Mouse (Mus musculus) layer of hippocampus, adult 9-11 months (tissue): ENCODE measurements around the gene Adat1.
A peak's percentile ranks its signal among the peaks of the same experiment; 100 is the strongest.
"Not testable (repeated sequence)": the region's sequence is repeated elsewhere in the genome, so short reads cannot be mapped to it uniquely, and the experiment has no call there.

Experiments
- DNase-seq: peaks from one replicate; pipeline ENCODE4 v3.0.0; 2022

The Adat1 gene

GRCm38 (mm10) chr8:111938076-111938985 is 53.8 kb downstream of the Adat1 start:
- DNase-seq = not testable (repeated sequence)

- no peak for DNase-seq
Observed at GRCm38 (mm10) chr8:111937184-111937583, 54.9 kb downstream of the Adat1 start.

DNA sequence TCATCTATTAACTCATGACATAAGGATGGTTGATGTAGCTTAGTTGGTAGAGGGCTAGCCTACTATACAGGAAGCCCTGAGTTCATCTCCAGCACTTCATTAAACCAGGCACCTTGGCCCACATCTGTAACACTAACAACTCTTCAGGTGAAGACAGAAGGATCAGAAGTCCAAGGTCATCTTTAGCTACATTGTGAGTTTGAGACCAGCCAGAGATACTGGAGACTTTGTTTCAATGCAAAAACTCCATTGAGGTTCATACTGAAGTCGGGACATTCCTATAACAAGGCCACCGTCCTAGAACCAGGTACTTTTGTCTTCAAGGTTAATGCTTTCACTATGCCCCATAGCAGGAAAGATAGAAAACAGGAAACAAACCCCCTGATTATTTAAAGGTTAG is 57.9 kb downstream of the Adat1 start:
- DNase-seq = no peak

GRCm38 (mm10) chr8:111933348-111934076 is 58.6 kb downstream of the Adat1 start, which contains the start of gene Tmem231:
Gene Tmem231, minus strand, starts transcription at chr8:111933881.
- peak; percentile 94 for DNase-seq

- peak; percentile 25 for DNase-seq
Observed at GRCm38 (mm10) chr8:111932580-111933336, 59.3 kb downstream of the Adat1 start.

DNA sequence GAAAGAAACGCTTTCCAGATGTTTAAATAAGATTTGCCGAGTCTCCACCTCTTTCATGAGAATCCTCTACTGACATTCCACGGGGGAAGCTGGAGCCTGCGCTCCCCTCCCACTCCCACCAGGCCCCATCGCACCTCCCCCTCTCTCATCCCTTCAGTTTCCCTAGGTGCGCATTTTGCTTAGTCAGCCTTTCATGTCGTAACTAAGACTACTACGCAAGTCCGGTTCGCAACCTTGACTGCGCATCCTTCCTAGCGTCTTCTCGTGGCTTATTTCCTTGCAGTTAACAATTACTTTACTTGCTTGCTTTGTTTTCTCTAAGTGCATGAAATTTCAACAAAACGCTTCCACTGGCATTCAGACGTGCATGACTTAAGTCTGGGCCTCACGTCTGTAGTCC is 60.4 kb downstream of the Adat1 start:
- no peak for DNase-seq

DNA sequence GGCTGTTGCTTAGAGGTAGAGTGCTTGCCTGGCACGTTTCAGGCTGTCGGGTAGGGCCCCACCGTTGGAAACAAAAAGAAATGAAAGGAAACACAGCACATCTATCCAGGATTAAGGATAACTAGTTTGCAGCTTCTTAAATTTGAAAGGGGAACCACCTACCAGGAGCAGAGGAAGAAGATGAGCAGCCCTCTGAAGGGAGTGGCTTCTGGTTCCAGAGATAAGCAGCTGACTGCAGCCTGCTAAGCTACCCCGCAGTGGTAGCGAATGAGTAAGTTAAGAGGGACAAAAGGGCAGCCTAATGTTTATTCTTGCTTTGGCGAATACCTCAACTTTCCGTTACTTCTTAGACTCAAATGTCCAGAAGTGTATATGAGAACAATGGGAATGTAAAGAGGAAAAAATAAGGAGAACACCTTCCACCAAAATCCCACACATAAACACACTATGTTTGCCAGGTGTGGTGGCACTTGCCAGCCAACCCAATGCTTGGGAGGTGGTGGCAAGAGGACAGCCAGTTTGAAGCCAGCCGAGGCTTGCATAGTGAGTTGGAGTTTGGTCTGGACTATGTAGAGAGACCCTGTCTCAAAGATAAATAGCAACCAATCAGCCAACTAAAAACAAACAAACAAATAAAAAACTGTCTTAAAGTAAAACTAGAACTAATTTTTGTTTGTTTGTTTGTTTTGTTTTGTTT is 62.3 kb downstream of the Adat1 start:
- no peak for DNase-seq

GRCm38 (mm10) chr8:111924976-111925375 is 67.1 kb downstream of the Adat1 start:
- DNase-seq = no peak

- DNase-seq = no peak
Observed at GRCm38 (mm10) chr8:111923383-111923804, 68.7 kb downstream of the Adat1 start.

DNA sequence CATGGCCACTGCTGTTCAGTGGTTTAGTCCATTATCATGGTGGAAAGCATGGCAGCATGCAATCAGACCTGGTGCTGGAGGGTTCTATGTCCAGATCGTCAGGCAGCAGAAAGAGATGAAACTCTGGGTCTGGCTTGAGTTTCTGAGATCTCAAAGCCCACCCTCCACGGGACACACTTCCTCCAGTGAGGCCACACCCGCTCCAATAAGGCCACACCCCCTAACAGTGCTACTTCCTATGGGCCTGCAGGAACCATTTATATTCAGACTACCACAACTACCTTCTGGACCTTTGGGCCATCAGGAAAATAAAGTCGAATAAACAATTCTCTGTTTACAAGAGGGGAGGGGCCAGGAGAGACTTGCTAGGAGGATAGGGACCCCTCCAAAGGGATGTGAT is 71.1 kb downstream of the Adat1 start:
- no peak for DNase-seq

DNA sequence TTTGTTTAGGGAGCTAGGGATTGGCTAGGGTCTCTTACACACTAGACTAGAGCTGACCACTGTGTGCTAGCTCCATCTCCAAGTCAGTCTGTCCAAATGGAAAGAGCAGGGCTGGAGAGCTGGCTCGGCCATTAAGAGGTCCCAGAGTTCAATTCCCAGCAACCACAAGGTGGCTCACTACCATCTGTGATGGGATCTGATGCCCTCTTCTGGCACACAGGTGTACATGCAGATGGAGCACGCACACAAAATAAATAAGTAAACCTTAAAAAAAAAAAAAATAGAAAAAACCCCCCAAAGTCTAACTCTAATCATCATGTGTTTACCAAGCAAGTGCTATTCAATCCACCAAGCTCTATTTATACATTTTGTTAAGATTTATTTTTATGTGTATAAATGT is 72.4 kb downstream of the Adat1 start:
- no peak for DNase-seq
